8 mouse cellular contexts compared by ENCODE assay signal in genomic region chr6:72217415-72217784, GRCm38 (mm10). TPM values are rescaled to one million over a fixed set of nuclear protein-coding genes. Genes with fewer than 3 reads are reported as not detected.
A peak's percentile ranks its signal among the peaks of the same experiment; 100 is the strongest.
DNase-seq lines count a peak whose midpoint lies in the region; ATAC-seq and TF ChIP-seq lines count a peak whose summit lies in the region.

No protein-coding gene starts in this region.

- 62% methylated on average over 6 of the region's 6 CpGs for WGBS in heart, embryonic 16.5 days
- WGBS in embryonic facial prominence, embryonic 12.5 days = 46% methylated on average over 6 of the region's 6 CpGs
- 41% methylated on average over 6 of the region's 6 CpGs for WGBS in intestine, embryonic 14.5 days
- 60% methylated on average over 6 of the region's 6 CpGs for WGBS in midbrain, postnatal 0 days

- H3K9ac ChIP-seq in heart, embryonic 16.5 days (ENCODE audit: low read length) = peak overlapping the region; percentile 67; the same call in 1 of the 2 replicates
- H3K9ac ChIP-seq in embryonic facial prominence, embryonic 12.5 days = no peak overlapping the region
- H3K9ac ChIP-seq in intestine, embryonic 14.5 days (ENCODE audit: low read length) = no peak overlapping the region
- H3K9ac ChIP-seq in midbrain, postnatal 0 days (replicated peaks; ENCODE audit: low read length, poor library complexity, severe bottlenecking) = 0 out of 2 replicates have a peak overlapping the region, but pooled peaks have one; percentile 14

- H3K4me3 ChIP-seq in heart, embryonic 16.5 days (ENCODE audit: low read length) = peak overlapping the region; percentile 17
- 0 out of 2 replicates have a peak overlapping the region, but pooled peaks have one; percentile 1 for H3K4me3 ChIP-seq in embryonic facial prominence, embryonic 12.5 days
- H3K4me3 ChIP-seq in intestine, embryonic 14.5 days (ENCODE audit: low read depth, low read length) = no peak overlapping the region
- H3K4me3 ChIP-seq in midbrain, postnatal 0 days (ENCODE audit: low read depth, low read length) = no peak overlapping the region

- H3K27me3 ChIP-seq in heart, embryonic 16.5 days (ENCODE audit: control insufficient read depth, insufficient read depth, low read length) = no peaks in the 10 kb centered on the region
- 0 out of 2 replicates have a peak, but pooled peaks cover 2% of the 10 kb centered on the region for H3K27me3 ChIP-seq in embryonic facial prominence, embryonic 12.5 days
- no peaks in the 10 kb centered on the region for H3K27me3 ChIP-seq in intestine, embryonic 14.5 days (replicated peaks; ENCODE audit: control insufficient read depth, insufficient read depth, low read length)
- 0 out of 2 replicates have a peak, but pooled peaks cover 9% of the 10 kb centered on the region for H3K27me3 ChIP-seq in midbrain, postnatal 0 days (ENCODE audit: insufficient read depth, low read length)

- no peak for ATAC-seq in heart, embryonic 16.5 days (replicated peaks; ENCODE audit: extremely low read depth, insufficient read depth, low FRiP score)
- ATAC-seq in embryonic facial prominence, embryonic 12.5 days (ENCODE audit: insufficient number of reproducible peaks, insufficient read depth, low FRiP score, low TSS enrichment) = peak; percentile 5; the same call in 1 of the 2 replicates
- ATAC-seq in intestine, embryonic 14.5 days (replicated peaks; ENCODE audit: low FRiP score, low TSS enrichment, low read depth) = peak; percentile 20; the same call in 1 of the 2 replicates
- ATAC-seq in midbrain, postnatal 0 days (ENCODE audit: low FRiP score) = no peak

- DNase-seq in heart, postnatal 25 days (ENCODE audit: low spot score) = no peak
- no peak for DNase-seq in intestine, embryonic 14.5 days (ENCODE audit: low spot score)
- DNase-seq in midbrain, postnatal 0 days (ENCODE audit: low spot score) = no peak
- no peak for DNase-seq in urinary bladder, adult 18-20 months (ENCODE audit: low spot score in 2 of 2)
- no peak for DNase-seq in thymus, postnatal 10 days (ENCODE audit: low spot score in 2 of 2)
- DNase-seq in cerebellum, adult 11 months = no peak

- peaks cover 79% of the 10 kb centered on the region for H3K4me1 ChIP-seq in heart, embryonic 16.5 days (ENCODE audit: control insufficient read depth, insufficient read depth, low read length)
- peaks cover 83% of the 10 kb centered on the region for H3K4me1 ChIP-seq in embryonic facial prominence, embryonic 12.5 days
- H3K4me1 ChIP-seq in intestine, embryonic 14.5 days (replicated peaks; ENCODE audit: control insufficient read depth, insufficient read depth, low read length) = peaks cover 76% of the 10 kb centered on the region
- peaks cover 5% of the 10 kb centered on the region; the same call in 1 of the 2 replicates for H3K4me1 ChIP-seq in midbrain, postnatal 0 days (ENCODE audit: insufficient read depth, low read length)

- no peak for TF ChIP-seq CTCF in midbrain, postnatal 0 days (IDR thresholded peaks at IDR 0.05)

- peak overlapping the region; percentile 60 for H3K4me2 ChIP-seq in heart, embryonic 16.5 days (ENCODE audit: low read depth, low read length)
- peak overlapping the region; percentile 44 for H3K4me2 ChIP-seq in embryonic facial prominence, embryonic 12.5 days (replicated peaks)
- H3K4me2 ChIP-seq in intestine, embryonic 14.5 days (ENCODE audit: low read length) = peak overlapping the region; percentile 42
- H3K4me2 ChIP-seq in midbrain, postnatal 0 days (ENCODE audit: low read depth, low read length, poor library complexity, severe bottlenecking) = peak overlapping the region; percentile 49

- no peaks in the 10 kb centered on the region for H3K9me3 ChIP-seq in heart, embryonic 16.5 days (replicated peaks; ENCODE audit: control insufficient read depth, low read length)
- H3K9me3 ChIP-seq in embryonic facial prominence, embryonic 12.5 days = no peaks in the 10 kb centered on the region
- H3K9me3 ChIP-seq in intestine, embryonic 14.5 days (ENCODE audit: control insufficient read depth, low read length) = no peaks in the 10 kb centered on the region
- no peaks in the 10 kb centered on the region for H3K9me3 ChIP-seq in midbrain, postnatal 0 days (ENCODE audit: low read length)

- peak overlapping the region; percentile 95 for H3K27ac ChIP-seq in heart, embryonic 16.5 days (ENCODE audit: low read length)
- H3K27ac ChIP-seq in embryonic facial prominence, embryonic 12.5 days = peak overlapping the region; percentile 89
- H3K27ac ChIP-seq in intestine, embryonic 14.5 days (ENCODE audit: low read depth) = peak overlapping the region; percentile 77
- no peak overlapping the region for H3K27ac ChIP-seq in midbrain, postnatal 0 days (ENCODE audit: low read depth, low read length)

- H3K36me3 ChIP-seq in heart, embryonic 16.5 days (ENCODE audit: control insufficient read depth, insufficient read depth) = no peaks in the 10 kb centered on the region
- no peaks in the 10 kb centered on the region for H3K36me3 ChIP-seq in embryonic facial prominence, embryonic 12.5 days
- H3K36me3 ChIP-seq in intestine, embryonic 14.5 days (ENCODE audit: control insufficient read depth, insufficient read depth, low read length) = no peaks in the 10 kb centered on the region
- H3K36me3 ChIP-seq in midbrain, postnatal 0 days (ENCODE audit: insufficient read depth, low read length) = no peaks in the 10 kb centered on the region

- intact Hi-C loops in heart, postnatal 25 days (cut with DNase I) = loop anchor here (2.0 kb wide), 2 partner anchors 31 to 59 kb away; no protein-coding TSS in a partner anchor

RNA-seq across cellular contexts. Expression of gene Atoh8, which starts 18.0 kb away (rescaled TPM):
- polyA plus RNA-seq in heart, embryonic 16.5 days (2015; fragmentation: Nextera tagmentation; extraction: Ambion mirVana) = 14.5 and 17.0 TPM in 2 replicates
- 10 to 100 TPM in 1 of 2 experiments, 1 to 10 TPM in 1; 6.1 to 12.4 TPM for total RNA-seq in heart, postnatal 25 days (2021)
- 16.4 and 18.6 TPM in 2 replicates for polyA plus RNA-seq in embryonic facial prominence, embryonic 12.5 days (2016; fragmentation: Nextera tagmentation; extraction: Ambion mirVana)
- polyA plus RNA-seq in intestine, embryonic 14.5 days (2014; fragmentation: Nextera tagmentation; extraction: Ambion mirVana) = 7.3 and 8.7 TPM in 2 replicates
- total RNA-seq in midbrain, postnatal 0 days (2014; rRNA removed) = 1.8 and 3.7 TPM in 2 replicates
- 1.9 and 2.3 TPM in 2 replicates for polyA plus RNA-seq in midbrain, postnatal 0 days (2015; fragmentation: Nextera tagmentation; extraction: Ambion mirVana)

Comparison
In these comparisons a context has a peak if more than half of its experiments do, and no peak if none do; other contexts are left out.
1. ATAC-seq: peak in embryonic facial prominence, embryonic 12.5 days (single experiment) and intestine, embryonic 14.5 days (single experiment); none in heart, embryonic 16.5 days (single experiment) and midbrain, postnatal 0 days (single experiment).
2. H3K4me3 ChIP-seq: peak in heart, embryonic 16.5 days (single experiment) and embryonic facial prominence, embryonic 12.5 days (single experiment); none in intestine, embryonic 14.5 days (single experiment) and midbrain, postnatal 0 days (single experiment).
3. H3K9ac ChIP-seq: peak in heart, embryonic 16.5 days (single experiment) and midbrain, postnatal 0 days (single experiment); none in embryonic facial prominence, embryonic 12.5 days (single experiment) and intestine, embryonic 14.5 days (single experiment).
4. Peak in every context shown above with its lines, with median percentiles within 50 percentile points of each other: H3K4me2 ChIP-seq.